ENCODE assay signal across 26 mouse cellular contexts in the genomic region with DNA sequence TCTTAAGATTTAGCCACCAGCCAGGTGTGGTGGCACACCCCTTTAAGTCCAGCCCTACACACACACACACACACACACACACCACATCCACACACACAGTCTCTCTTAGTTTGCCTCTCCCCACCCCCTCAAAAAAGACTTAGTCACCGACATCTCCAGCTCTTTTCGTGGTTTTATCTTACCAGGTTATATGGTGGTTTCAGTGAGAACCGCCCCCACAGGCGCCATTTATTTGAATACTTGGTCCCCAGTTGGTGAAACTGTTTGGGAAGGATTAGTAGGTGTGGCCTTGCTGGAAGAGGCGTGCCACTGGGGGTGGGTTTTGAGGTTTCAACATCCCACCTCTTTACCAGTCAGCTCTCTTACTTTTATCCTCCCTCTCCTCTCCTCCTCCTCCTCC. TPM values are rescaled to one million over a fixed set of nuclear protein-coding genes. Genes with fewer than 3 reads are reported as not detected.
"Had no signal": no experiment of that assay in that cellular context is flagged by ENCODE, and none has a peak within 500 bp of the region (broad histone marks: within the 10 kb centered on the region; RNA-seq: fewer than 3 reads in every experiment).

No protein-coding gene starts in this region.

- H3K4me2 ChIP-seq: lung, embryonic 15.5 days; midbrain, embryonic 11.5 days; midbrain, embryonic 13.5 days; midbrain, embryonic 15.5 days; neural tube, embryonic 12.5 days had no signal

- DNase-seq: liver, postnatal 0 days; lung, adult 2 months; lung, postnatal 14 days; lung, postnatal 36 days; right cerebral cortex, postnatal 14 days; thymus, adult 18-20 months; thymus, postnatal 14 days; thymus, postnatal 36 days had no signal

- H3K9ac ChIP-seq: liver, postnatal 0 days; lung, embryonic 15.5 days; midbrain, embryonic 13.5 days; midbrain, embryonic 15.5 days; neural tube, embryonic 12.5 days had no signal

- H3K4me3 ChIP-seq: lung, embryonic 15.5 days; megakaryocyte, embryonic 14.5 days; midbrain, embryonic 13.5 days; midbrain, embryonic 15.5 days; neural tube, embryonic 12.5 days had no signal

- H3K9me3 ChIP-seq: lung, embryonic 15.5 days; midbrain, embryonic 13.5 days; midbrain, embryonic 15.5 days; neural tube, embryonic 12.5 days had no signal

- H3K27ac ChIP-seq: lung, embryonic 15.5 days; macrophage; midbrain, embryonic 13.5 days; midbrain, embryonic 15.5 days; neural tube, embryonic 12.5 days had no signal

- H3K36me3 ChIP-seq: lung, embryonic 15.5 days; midbrain, embryonic 13.5 days; midbrain, embryonic 15.5 days; neural tube, embryonic 12.5 days had no signal

- H3K4me1 ChIP-seq: lung, embryonic 15.5 days; midbrain, embryonic 13.5 days; midbrain, embryonic 15.5 days; neural tube, embryonic 12.5 days had no signal

- ATAC-seq: liver, postnatal 0 days; midbrain, embryonic 13.5 days; midbrain, embryonic 15.5 days had no signal

- H3K27me3 ChIP-seq: lung, embryonic 15.5 days; midbrain, embryonic 13.5 days; midbrain, embryonic 15.5 days; neural tube, embryonic 12.5 days had no signal

RNA-seq across cellular contexts. Expression of gene Tmprss12, which starts 17.2 kb away (rescaled TPM):
- total RNA-seq: megakaryocyte progenitor cell, adult 5-6 weeks; midbrain, postnatal 0 days; monocyte, adult 5-6 weeks; neutrophil, adult 5-6 weeks had no signal
- polyA plus RNA-seq: liver, postnatal 0 days; lung, adult 2 months; lung, embryonic 15.5 days; lung, postnatal 0 days; macrophage; midbrain, embryonic 13.5 days; midbrain, embryonic 15.5 days; midbrain, postnatal 0 days; neural tube, embryonic 12.5 days; neural tube, embryonic 14.5 days; spleen, adult 2 months; thymus, postnatal 0 days; urinary bladder, adult 2 months had no signal

RNA-seq across cellular contexts. Expression of gene Mettl7a3, which starts 36.9 kb away (rescaled TPM):
- total RNA-seq: megakaryocyte progenitor cell, adult 5-6 weeks; midbrain, postnatal 0 days; monocyte, adult 5-6 weeks; neutrophil, adult 5-6 weeks had no signal
- polyA plus RNA-seq: liver, postnatal 0 days; lung, embryonic 15.5 days; macrophage; midbrain, embryonic 11.5 days; midbrain, embryonic 13.5 days; midbrain, embryonic 15.5 days; midbrain, postnatal 0 days; stomach, embryonic 14.5 days; stomach, embryonic 16.5 days; thymus, postnatal 0 days had no signal

RNA-seq across cellular contexts. Expression of gene Methig1, which starts 55.1 kb away (rescaled TPM):
- total RNA-seq: megakaryocyte progenitor cell, adult 5-6 weeks; midbrain, postnatal 0 days; monocyte, adult 5-6 weeks; neutrophil, adult 5-6 weeks had no signal
- polyA plus RNA-seq: lung, adult 2 months; lung, embryonic 15.5 days; lung, postnatal 0 days; macrophage; midbrain, embryonic 11.5 days; midbrain, embryonic 13.5 days; midbrain, postnatal 0 days; spleen, adult 2 months; urinary bladder, adult 2 months had no signal

RNA-seq across cellular contexts. Expression of gene Mettl7a2, which starts 55.1 kb away (rescaled TPM):
- total RNA-seq: megakaryocyte progenitor cell, adult 5-6 weeks; midbrain, postnatal 0 days; monocyte, adult 5-6 weeks; neutrophil, adult 5-6 weeks had no signal
- polyA plus RNA-seq: liver, postnatal 0 days; lung, adult 2 months; lung, embryonic 15.5 days; macrophage; midbrain, embryonic 11.5 days; midbrain, embryonic 13.5 days; midbrain, embryonic 15.5 days; midbrain, postnatal 0 days; neural tube, embryonic 14.5 days; spleen, adult 2 months; stomach, embryonic 14.5 days; stomach, embryonic 16.5 days; thymus, postnatal 0 days; urinary bladder, adult 2 months had no signal
